Mouse (Mus musculus) lung, embryonic 14.5 days (tissue): ENCODE data around the gene Exoc7. TPM values are rescaled to one million over a fixed set of nuclear protein-coding genes. Genes with fewer than 3 reads are reported as not detected.

ENCODE experiments used
- ATAC-seq: fragments of 200-750 bp; cut with Nextera tagmentation; 2 replicates; pipeline ENCODE4 v1.8.0; 2017; ENCODE audit warnings: mild to moderate bottlenecking, moderate TSS enrichment, moderate library complexity; ENCODE audit not compliant: insufficient read depth
- DNase-seq: peaks from one replicate; pipeline ENCODE4 v3.0.0-alpha.2; 2015
- H3K27ac ChIP-seq: fragments of 300-500 bp; sonication (generic); 2 replicates; pipeline ENCODE4 v1.5.1; 2014; ENCODE audit warnings: low read depth, mild to moderate bottlenecking, moderate library complexity
- H3K27me3 ChIP-seq: fragments of 300-500 bp; sonication (generic); 2 replicates; pipeline ENCODE4 v1.6.1; 2014; ENCODE audit warnings: low read length, control low read depth; ENCODE audit not compliant: insufficient read depth
- H3K36me3 ChIP-seq: fragments of 300-500 bp; sonication (generic); 2 replicates; pipeline ENCODE4 v1.6.1; 2014; ENCODE audit warnings: control low read depth; ENCODE audit not compliant: insufficient read depth
- H3K4me1 ChIP-seq: fragments of 300-500 bp; sonication (generic); 2 replicates; pipeline ENCODE4 v1.6.1; 2014; ENCODE audit warnings: antibody characterized with exemption, control low read depth; ENCODE audit not compliant: insufficient read depth
- H3K4me2 ChIP-seq: fragments of 300-500 bp; sonication (generic); 2 replicates; pipeline ENCODE4 v1.6.1; 2014; ENCODE audit warnings: mild to moderate bottlenecking
- H3K4me3 ChIP-seq: fragments of 300-500 bp; sonication (generic); 2 replicates; pipeline ENCODE4 v1.5.1; 2014; ENCODE audit warnings: low read depth, low read length
- H3K9ac ChIP-seq: fragments of 300-500 bp; sonication (generic); 2 replicates; pipeline ENCODE4 v1.6.1; 2014
- H3K9me3 ChIP-seq: fragments of 300-500 bp; sonication (generic); 2 replicates; pipeline ENCODE4 v1.6.1; 2016; ENCODE audit warnings: low read depth, low read length, control low read depth
- CTCF ChIP-seq: IDR thresholded peaks from 2 replicates; pipeline ENCODE4 v1.5.1; 2016; ENCODE audit warnings: antibody characterized with exemption, low read depth
- WGBS: fragments of 180-500 bp; shearing (Covaris S2); extraction: QIAGEN DNeasy Blood & Tissue Kit; methylation state at CpG from one replicate; pipeline ENCODE4 v1.1.7; 2014; 5-methylcytosine and 5-hydroxymethylcytosine counted together
- polyA plus RNA-seq: library from polyadenylated mRNA; unstranded; fragments of >200 nt; fragmentation: Nextera tagmentation; extraction: Ambion mirVana; gene quantifications from 2 replicates; pipeline ENCODE4 v1.2.1, GENCODE M21; 2014

Gene Exoc7
- polyA plus RNA-seq, 1 experiment from 2014 or later: 63.7 TPM

GRCm38 (mm10) chr11:116253076-116253600, 53.9 kb downstream of the Exoc7 start:
- no peaks in the 10 kb centered on the region for H3K4me1 ChIP-seq
- 90% methylated on average over 3 of the region's 3 CpGs for WGBS
- H3K27ac ChIP-seq: no peak overlapping the region
- H3K27me3 ChIP-seq: no peaks in the 10 kb centered on the region
- H3K4me2 ChIP-seq: no peak overlapping the region
- no peak overlapping the region for H3K9ac ChIP-seq
- no peaks in the 10 kb centered on the region for H3K9me3 ChIP-seq
- no peak for ATAC-seq
- H3K4me3 ChIP-seq: no peak overlapping the region
- no peak for DNase-seq
- no peak for TF ChIP-seq CTCF
- peaks cover 96% of the 10 kb centered on the region for H3K36me3 ChIP-seq

DNA sequence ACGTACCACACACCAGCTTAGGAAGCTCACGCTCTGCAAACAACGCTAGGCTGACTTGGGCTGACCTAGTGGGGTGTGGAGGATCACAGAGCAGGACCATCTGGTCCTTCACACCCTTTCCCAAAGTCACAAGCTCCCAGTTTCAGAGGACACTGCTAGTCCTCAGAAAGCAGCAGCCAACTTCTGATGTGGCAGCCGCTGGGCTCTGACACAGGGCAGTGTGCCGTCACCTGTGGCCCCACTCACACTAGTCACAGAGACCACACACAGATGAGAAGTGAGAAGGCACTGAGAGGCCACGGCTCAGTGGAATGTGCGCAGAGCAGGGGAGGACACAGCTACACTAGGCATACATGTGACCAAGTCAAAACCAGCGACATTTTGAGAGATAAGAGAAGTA, 56.1 kb downstream of the Exoc7 start:
- Histone ChIP-seq H3K4me1 (no peaks in the 10 kb centered on the region), H3K4me2 (no peak overlapping the region), H3K9ac (no peak overlapping the region), H3K9me3 (no peaks in the 10 kb centered on the region), H3K27me3 (no peaks in the 10 kb centered on the region), H3K4me3 (no peak overlapping the region), H3K36me3 (peaks cover 99% of the 10 kb centered on the region), H3K27ac (no peak overlapping the region)
- 80% methylated on average over 8 of the region's 8 CpGs for WGBS
- TF ChIP-seq CTCF: no peak
- DNase-seq (no peak), ATAC-seq (no peak)

GRCm38 (mm10) chr11:116247502-116248222, 59.4 kb downstream of the Exoc7 start:
- H3K27ac ChIP-seq: no peak overlapping the region
- H3K36me3 ChIP-seq: peaks cover 97% of the 10 kb centered on the region
- H3K9ac ChIP-seq: no peak overlapping the region
- no peak overlapping the region for H3K4me3 ChIP-seq
- H3K9me3 ChIP-seq: no peaks in the 10 kb centered on the region
- no peak for ATAC-seq
- H3K4me1 ChIP-seq: no peaks in the 10 kb centered on the region
- TF ChIP-seq CTCF: no peak
- DNase-seq: no peak
- H3K27me3 ChIP-seq: no peaks in the 10 kb centered on the region
- H3K4me2 ChIP-seq: no peak overlapping the region
- whole genome bisulfite sequencing: 80% methylated on average over 14 of the region's 14 CpGs

- H3K9me3 ChIP-seq: no peaks in the 10 kb centered on the region
- no peak for TF ChIP-seq CTCF
- H3K27ac ChIP-seq: no peak overlapping the region
- H3K36me3 ChIP-seq: peaks cover 78% of the 10 kb centered on the region
- H3K27me3 ChIP-seq: no peaks in the 10 kb centered on the region
- H3K4me3 ChIP-seq: no peak overlapping the region
- ATAC-seq: no peak
- H3K4me1 ChIP-seq: no peaks in the 10 kb centered on the region
- 78% methylated on average over 6 of the region's 6 CpGs for WGBS
- no peak overlapping the region for H3K9ac ChIP-seq
- H3K4me2 ChIP-seq: no peak overlapping the region
- no peak for DNase-seq
Observed at GRCm38 (mm10) chr11:116245616-116246015, 61.4 kb downstream of the Exoc7 start.

- TF ChIP-seq CTCF: no peak
- no peak overlapping the region for H3K4me3 ChIP-seq
Observed at GRCm38 (mm10) chr11:116244580-116244979, 62.5 kb downstream of the Exoc7 start.

DNA sequence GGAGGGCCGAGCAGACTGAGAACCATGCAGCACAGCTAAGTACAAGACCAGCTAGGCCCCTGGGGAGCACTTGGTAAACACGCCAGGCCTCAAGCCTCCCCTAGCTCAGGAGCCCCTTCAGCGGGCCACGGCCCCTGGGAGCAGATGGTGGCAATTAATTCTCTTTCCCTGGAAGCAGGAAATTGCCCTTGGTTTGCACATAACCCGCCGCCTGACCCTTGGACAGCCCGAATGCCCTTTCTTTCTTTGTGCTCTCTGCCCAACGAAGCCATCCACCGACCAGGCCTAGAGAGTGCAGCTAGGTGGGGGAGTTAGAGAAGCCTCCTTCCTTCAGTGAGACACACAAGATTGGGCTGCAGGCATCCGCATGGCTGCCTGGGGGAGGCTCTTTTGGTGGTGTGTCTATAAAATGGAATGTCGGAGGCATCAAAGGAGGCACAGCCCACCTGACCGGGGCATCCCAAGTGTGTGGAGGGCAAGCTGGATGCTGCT, 65.2 kb downstream of the Exoc7 start:
- no peak overlapping the region for H3K27ac ChIP-seq
- H3K4me1 ChIP-seq: no peaks in the 10 kb centered on the region
- H3K36me3 ChIP-seq: peaks cover 39% of the 10 kb centered on the region
- TF ChIP-seq CTCF: no peak
- H3K27me3 ChIP-seq: peaks cover 13% of the 10 kb centered on the region; the same call in 1 of the 2 replicates
- ATAC-seq (no peak), DNase-seq (no peak)
- H3K4me3 ChIP-seq: no peak overlapping the region
- no peak overlapping the region; the same call in 1 of the 2 replicates for H3K9ac ChIP-seq
- no peak overlapping the region for H3K4me2 ChIP-seq
- WGBS: 52% methylated on average over 12 of the region's 12 CpGs
- no peaks in the 10 kb centered on the region for H3K9me3 ChIP-seq

More at GRCm38 (mm10) chr11:116244580-116244979, 62.5 kb downstream of the Exoc7 start:
- no peaks in the 10 kb centered on the region for H3K27me3 ChIP-seq
- peaks cover 67% of the 10 kb centered on the region for H3K36me3 ChIP-seq
- no peak overlapping the region for H3K9ac ChIP-seq
- no peak for ATAC-seq
- H3K9me3 ChIP-seq: no peaks in the 10 kb centered on the region
- WGBS: 70% methylated on average over 8 of the region's 8 CpGs
- H3K27ac ChIP-seq: no peak overlapping the region
- no peak overlapping the region for H3K4me2 ChIP-seq
- H3K4me1 ChIP-seq: no peaks in the 10 kb centered on the region
- no peak for DNase-seq

DNA sequence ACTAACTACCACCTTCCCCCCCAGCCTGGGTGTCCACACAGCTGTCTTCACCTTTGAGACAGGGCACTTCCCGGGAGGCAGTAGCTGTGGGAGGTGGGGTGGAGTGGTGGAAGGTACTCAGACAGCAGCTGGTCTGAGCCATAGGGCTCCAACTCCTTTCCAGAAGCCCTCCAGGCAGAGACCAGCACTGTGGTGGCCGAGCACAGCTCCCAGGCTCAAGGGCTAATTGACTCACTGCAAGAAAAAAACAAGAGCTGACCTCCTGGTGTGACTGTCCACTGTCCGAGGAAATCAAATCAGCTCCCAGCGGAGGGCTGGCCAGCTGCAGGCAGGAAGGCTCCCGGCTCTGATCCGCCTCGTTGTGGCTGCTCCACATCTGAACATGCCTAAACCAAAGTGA, 67.2 kb downstream of the Exoc7 start:
- Histone ChIP-seq H3K27ac (0 out of 2 replicates have a peak overlapping the region, but pooled peaks have one; percentile 26), H3K9ac (no peak overlapping the region; the same call in 1 of the 2 replicates), H3K4me2 (no peak overlapping the region), H3K4me1 (no peaks in the 10 kb centered on the region), H3K4me3 (no peak overlapping the region), H3K27me3 (peaks cover 13% of the 10 kb centered on the region; the same call in 1 of the 2 replicates), H3K9me3 (no peaks in the 10 kb centered on the region), H3K36me3 (peaks cover 19% of the 10 kb centered on the region)
- no peak for TF ChIP-seq CTCF
- peak; percentile 46 for DNase-seq
- no peak for ATAC-seq
- WGBS: 29% methylated on average over 7 of the region's 7 CpGs

Other genes with a start within 250 kb of the Exoc7 start
- 2.5 and 3.3 TPM in 2 replicates for gene Unc13d, start 229.3 kb downstream of the Exoc7 start, polyA plus RNA-seq
- gene Wbp2, start 220.2 kb downstream of the Exoc7 start, polyA plus RNA-seq: 66.5 and 69.8 TPM in 2 replicates
- gene Trim47, start 180.0 kb downstream of the Exoc7 start, polyA plus RNA-seq: 12.7 and 13.2 TPM in 2 replicates
- 3.7 and 3.9 TPM in 2 replicates for gene Trim65, start 176.1 kb downstream of the Exoc7 start, polyA plus RNA-seq
- gene Mrpl38, start 168.4 kb downstream of the Exoc7 start, polyA plus RNA-seq: 89.3 and 91.9 TPM in 2 replicates
- 30.9 and 35.2 TPM in 2 replicates for gene Fbf1, start 139.1 kb downstream of the Exoc7 start, polyA plus RNA-seq
- 64.1 and 66.7 TPM in 2 replicates for gene Ten1, start 108.4 kb downstream of the Exoc7 start, polyA plus RNA-seq
- gene Acox1, start 108.2 kb downstream of the Exoc7 start, polyA plus RNA-seq: 21.4 and 22.1 TPM in 2 replicates
- gene Evpl, start 69.2 kb downstream of the Exoc7 start, polyA plus RNA-seq: 4.4 and 4.8 TPM in 2 replicates
- gene Srp68, start 33.0 kb downstream of the Exoc7 start, polyA plus RNA-seq: 85.7 and 89.8 TPM in 2 replicates
- gene Galr2, start 26.3 kb downstream of the Exoc7 start, polyA plus RNA-seq: 0.11 TPM in 1 of 2 replicates, not detected in the other
- 1.3 and 2.1 TPM in 2 replicates for gene Foxj1, start 28.2 kb upstream of the Exoc7 start, polyA plus RNA-seq
- 13.9 and 16.8 TPM in 2 replicates for gene Rnf157, start 105.8 kb upstream of the Exoc7 start, polyA plus RNA-seq
- gene Ubald2, start 126.9 kb upstream of the Exoc7 start, polyA plus RNA-seq: 64.9 and 66.7 TPM in 2 replicates
- 0.45 TPM in 1 of 2 replicates, not detected in the other for gene Qrich2, start 159.0 kb upstream of the Exoc7 start, polyA plus RNA-seq
- 191 and 206 TPM in 2 replicates for gene Prpsap1, start 187.0 kb upstream of the Exoc7 start, polyA plus RNA-seq
- 4.0 and 5.5 TPM in 2 replicates for gene Sphk1, start 223.7 kb upstream of the Exoc7 start, polyA plus RNA-seq